Mouse (Mus musculus) NIH3T3 (cell line): ENCODE data around the gene 1700008O03Rik.

Experiments
- DNase-seq: peaks from one replicate; pipeline ENCODE4 v3.0.0-alpha.2; 2012; ENCODE audit warnings: low read depth

Gene 1700008O03Rik

DNA sequence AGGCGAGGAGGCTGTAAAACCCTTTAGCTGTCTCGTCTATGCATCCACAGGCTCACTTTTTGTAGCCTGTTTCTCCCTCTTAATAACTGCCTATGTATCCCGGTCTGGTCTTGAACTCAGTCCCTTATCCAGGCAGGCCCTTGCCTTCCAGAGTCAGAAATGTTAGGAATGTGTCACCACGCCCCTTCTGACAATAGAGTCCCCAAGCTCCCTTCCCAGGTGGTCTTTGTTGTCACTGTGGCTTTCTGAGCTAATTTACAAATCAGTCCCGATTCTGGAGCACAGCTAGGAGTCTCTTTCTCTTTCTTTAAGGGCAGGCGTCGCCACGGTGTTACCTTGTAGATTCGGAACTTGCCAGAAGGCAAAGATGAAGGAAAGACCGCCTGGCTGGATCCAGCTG lies 10.4 kb downstream of the 1700008O03Rik start:
- no peak for DNase-seq

- DNase-seq = peak; percentile 39
These were observed 10.9 kb downstream of the 1700008O03Rik start for GRCm38 (mm10) chr7:44374756-44375155.

DNA sequence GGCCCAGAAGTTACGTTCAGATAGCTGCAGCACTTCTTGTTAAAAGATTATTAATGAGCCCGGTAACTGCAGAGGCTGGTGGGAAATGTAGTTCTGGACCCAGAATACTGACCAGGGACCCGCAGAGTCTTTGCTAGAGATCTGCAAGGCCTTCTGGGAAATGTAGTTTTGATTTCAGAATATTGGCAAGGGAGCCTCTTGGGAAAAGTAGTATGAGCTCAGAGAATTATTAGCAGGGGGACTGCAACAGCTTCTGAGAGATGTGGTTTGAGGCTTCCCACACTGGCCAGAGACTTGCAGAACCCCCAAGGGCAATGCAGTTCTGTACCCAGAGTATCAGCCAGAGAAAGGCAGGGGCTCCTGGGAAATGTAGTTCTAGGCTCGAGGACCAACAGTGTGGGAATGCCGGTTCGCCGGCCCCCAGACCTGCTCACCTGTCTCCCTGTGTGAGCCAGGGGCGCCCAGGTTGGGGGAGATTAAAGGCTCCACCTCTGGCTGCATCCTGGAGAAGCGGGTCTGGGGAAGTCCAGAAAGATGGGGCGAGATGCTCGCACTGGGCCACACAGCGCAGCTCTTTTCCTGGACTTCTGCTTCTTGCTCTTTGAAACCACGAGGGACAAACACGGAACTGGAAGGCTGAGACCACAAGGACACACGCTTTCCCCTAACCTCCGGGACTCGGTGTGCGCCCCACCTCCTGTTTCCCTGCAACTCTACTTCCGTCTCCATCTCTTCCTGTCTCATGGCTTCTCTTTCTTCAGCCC lies 11.5 kb downstream of the 1700008O03Rik start:
- DNase-seq = peak; percentile 91

GRCm38 (mm10) chr7:44373460-44373859 lies 12.2 kb downstream of the 1700008O03Rik start:
- no peak for DNase-seq

- no peak for DNase-seq
These were observed 12.9 kb downstream of the 1700008O03Rik start for GRCm38 (mm10) chr7:44372678-44373077.

GRCm38 (mm10) chr7:44360792-44361301 lies 24.8 kb downstream of the 1700008O03Rik start:
- no peak for DNase-seq

- no peak for DNase-seq
These were observed 25.5 kb downstream of the 1700008O03Rik start for GRCm38 (mm10) chr7:44359908-44360672.

DNA sequence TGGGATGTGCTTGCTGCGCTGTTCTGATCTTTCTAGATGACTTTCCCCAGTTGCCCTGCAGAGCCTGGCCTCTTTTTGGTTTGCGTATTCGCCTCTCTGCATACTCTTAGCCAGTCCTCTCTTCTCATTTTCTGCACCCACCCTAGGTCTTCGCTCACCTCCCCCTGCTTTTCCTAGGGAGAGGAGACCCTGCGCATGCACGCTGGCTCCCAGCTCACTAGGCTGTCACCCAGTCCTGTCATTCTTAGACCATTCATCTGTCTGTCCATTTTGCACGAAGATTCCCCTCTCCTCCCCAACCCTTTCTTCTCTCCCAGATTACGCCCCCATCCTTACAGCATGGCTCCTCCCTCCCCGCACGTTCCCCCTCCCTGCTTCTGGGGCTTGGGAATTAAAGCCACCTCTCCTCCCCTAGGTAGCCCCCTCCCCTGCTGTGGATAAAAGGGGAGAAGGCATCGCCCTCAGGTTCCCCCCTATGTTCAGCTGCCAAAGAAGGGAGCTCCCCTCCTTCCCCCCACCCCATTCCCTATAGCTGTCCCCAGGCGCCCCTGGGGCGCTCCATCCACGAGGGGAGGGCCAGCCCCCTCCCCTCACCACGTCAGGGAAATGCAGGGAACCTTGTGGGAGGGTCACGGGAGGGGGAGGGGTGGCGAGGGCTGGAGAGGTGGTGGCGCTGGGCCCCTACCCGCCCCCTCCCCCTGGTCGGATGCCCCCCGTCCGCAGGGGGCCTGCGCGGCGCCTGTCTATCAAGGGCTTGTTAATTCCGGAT lies 26.6 kb downstream of the 1700008O03Rik start:
- no peak for DNase-seq

DNA sequence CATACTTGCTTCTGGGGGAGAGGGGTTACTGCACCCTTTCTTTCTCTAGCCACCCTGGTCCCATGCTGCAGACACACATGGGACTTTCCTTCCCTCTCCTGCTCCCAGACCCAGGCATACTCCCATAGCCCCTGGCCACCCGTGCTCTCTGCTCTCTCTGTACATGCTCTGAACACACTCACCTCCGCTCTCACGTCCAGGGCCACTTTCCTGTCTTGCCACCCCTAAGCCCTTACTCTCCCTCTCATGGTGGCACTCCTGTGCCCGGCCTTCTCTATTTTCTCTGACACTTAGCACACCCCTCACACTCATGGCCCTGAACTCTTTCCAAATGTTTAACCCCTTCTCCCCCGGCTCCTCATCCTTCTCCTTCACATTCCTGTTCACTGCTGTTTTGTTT lies 27.6 kb downstream of the 1700008O03Rik start:
- DNase-seq = no peak

GRCm38 (mm10) chr7:44357531-44357930 lies 28.1 kb downstream of the 1700008O03Rik start:
- no peak for DNase-seq

- no peak for DNase-seq
These were observed 28.8 kb downstream of the 1700008O03Rik start for GRCm38 (mm10) chr7:44356590-44357481.

DNA sequence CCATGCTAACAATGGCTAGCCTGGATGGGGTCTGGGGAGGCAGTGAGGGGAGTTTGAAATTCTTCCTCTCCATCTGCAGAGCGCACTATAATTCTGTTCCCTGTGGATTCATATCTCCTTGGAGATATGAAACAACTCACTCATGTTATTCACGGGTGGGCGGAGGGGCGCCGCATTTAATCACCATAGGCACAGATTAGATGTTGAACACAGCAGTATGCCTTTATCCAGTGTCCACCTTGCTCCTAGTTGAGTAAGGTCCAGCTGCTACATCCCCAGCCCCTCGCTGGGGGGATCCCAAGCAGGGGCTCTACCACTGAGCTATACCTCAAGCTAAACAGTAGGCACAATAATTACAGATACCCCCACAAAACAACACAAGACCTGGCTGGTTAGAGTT lies 30.2 kb downstream of the 1700008O03Rik start:
- DNase-seq = no peak

- no peak for DNase-seq
These were observed 31.8 kb downstream of the 1700008O03Rik start for GRCm38 (mm10) chr7:44353601-44354340.

DNA sequence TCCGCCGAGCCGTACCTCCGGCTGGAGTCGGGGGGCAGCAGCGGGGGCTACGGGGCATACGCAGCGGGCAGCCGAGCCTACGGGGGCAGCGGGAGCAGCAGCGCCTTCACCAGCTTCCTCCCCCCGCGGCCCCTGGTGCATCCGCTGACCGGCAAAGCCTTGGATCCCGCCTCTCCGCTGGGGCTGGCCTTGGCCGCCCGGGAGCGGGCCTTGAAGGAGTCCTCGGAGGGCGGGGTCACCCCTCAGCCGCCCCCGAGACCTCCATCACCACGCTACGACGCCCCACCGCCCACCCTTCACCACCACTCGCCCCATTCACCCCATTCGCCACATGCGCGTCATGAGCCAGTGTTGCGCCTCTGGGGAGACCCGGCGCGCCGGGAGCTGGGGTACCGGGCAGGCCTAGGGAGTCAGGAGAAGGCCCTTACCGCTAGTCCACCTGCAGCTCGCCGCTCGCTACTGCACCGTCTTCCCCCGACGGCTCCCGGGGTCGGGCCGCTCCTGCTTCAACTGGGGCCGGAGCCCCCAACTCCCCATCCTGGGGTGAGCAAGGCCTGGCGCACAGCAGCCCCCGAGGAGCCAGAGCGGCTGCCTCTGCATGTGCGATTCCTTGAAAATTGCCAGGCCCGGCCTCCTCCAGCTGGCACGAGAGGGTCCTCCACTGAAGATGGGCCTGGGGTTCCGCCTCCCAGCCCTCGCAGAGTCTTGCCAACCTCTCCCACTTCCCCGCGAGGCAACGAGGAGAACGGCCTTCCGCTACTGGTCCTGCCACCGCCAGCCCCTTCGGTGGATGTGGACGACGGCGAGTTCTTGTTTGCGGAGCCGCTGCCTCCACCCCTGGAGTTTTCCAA lies 32.6 kb downstream of the 1700008O03Rik start:
- DNase-seq = no peak

- no peak for DNase-seq
These were observed 33.5 kb downstream of the 1700008O03Rik start for GRCm38 (mm10) chr7:44351881-44352749.

- DNase-seq = peak; percentile 93
These were observed 34.5 kb downstream of the 1700008O03Rik start for GRCm38 (mm10) chr7:44350957-44351711.

DNA sequence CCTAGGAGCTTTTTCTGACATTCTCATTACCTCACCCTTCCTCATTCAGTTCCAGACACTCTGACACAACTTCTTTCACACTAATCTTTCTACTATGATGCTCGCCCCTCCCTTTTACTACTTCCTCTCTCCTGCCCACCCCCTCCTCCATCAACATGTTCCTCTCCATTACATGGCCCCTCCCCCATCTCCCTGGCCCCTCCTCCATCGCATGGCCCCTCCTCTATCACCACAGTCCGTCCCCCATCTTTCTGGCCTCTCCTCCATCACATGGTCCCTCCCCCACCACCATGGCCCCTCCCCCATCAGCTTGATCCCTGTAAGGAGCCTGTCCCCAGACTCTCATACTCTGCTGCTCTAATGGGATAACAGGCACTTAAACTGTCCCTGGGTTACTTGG lies 36.6 kb downstream of the 1700008O03Rik start:
- no peak for DNase-seq

DNA sequence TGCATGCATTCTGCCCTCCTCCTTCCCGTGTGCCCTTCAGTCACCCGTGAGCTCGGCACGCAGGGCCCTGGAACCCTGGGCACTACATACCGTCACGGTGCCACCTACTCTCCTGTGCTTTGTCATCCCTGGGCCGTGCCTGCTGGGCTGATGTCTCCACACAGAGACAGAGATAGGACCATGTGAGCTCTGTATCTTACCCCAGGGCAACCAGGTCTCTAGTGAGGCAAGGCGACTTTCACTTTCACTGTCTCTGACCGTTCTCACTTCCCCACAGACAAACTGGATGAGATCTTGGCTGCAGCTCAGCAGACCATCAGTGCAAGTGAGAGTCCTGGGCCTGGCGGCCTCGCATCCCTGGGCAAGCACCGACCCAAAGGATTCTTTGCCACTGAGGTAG lies 41.0 kb downstream of the 1700008O03Rik start:
- no peak for DNase-seq
